Mouse (Mus musculus): ENCODE measurements around the gene Antxr2. TPM values are rescaled to one million over a fixed set of nuclear protein-coding genes. Genes with fewer than 3 reads are reported as not detected.

Antxr2 gene
- polyA plus RNA-seq, 1 experiment from 2014 or later = 34.1 TPM

DNA sequence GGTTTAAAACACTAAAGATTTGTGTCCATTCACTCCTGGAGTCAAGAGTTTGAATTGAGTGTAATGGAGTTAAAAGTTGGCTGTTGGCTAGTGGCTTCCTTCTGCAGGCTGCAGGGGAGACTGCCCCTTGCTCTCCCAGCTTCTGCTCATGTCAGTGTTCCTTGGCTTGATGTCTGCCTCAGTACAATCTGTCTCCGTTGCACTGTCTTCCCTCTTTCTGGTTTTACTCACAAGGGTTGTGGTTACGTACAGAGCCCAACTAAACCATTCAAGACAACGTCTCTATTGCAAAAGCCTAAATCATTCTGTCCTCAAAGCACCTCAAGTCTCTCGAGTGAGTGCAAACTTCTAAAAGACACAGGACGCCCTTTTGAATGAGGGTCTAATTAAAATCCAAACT lies 73.3 kb downstream of the Antxr2 start:
- Histone ChIP-seq H3K27me3 (no peaks in the 10 kb centered on the region), H3K36me3 (peaks cover 8% of the 10 kb centered on the region; the same call in 1 of the 2 replicates), H3K27ac (no peak overlapping the region), H3K4me1 (0 out of 2 replicates have a peak, but pooled peaks cover 6% of the 10 kb centered on the region), H3K9ac (no peak overlapping the region), H3K9me3 (no peaks in the 10 kb centered on the region), H3K4me3 (no peak overlapping the region), H3K4me2 (no peak overlapping the region)
- 86% methylated on average over 5 of the region's 5 CpGs for WGBS
- no peak for ATAC-seq (ENCODE audit: borderline replicate concordance, extremely low read depth, low FRiP score, low TSS enrichment)

GRCm38 (mm10) chr5:97954193-97954772 lies 76.6 kb downstream of the Antxr2 start:
- H3K36me3 ChIP-seq = no peaks in the 10 kb centered on the region
- 82% methylated on average over 5 of the region's 5 CpGs for WGBS

DNA sequence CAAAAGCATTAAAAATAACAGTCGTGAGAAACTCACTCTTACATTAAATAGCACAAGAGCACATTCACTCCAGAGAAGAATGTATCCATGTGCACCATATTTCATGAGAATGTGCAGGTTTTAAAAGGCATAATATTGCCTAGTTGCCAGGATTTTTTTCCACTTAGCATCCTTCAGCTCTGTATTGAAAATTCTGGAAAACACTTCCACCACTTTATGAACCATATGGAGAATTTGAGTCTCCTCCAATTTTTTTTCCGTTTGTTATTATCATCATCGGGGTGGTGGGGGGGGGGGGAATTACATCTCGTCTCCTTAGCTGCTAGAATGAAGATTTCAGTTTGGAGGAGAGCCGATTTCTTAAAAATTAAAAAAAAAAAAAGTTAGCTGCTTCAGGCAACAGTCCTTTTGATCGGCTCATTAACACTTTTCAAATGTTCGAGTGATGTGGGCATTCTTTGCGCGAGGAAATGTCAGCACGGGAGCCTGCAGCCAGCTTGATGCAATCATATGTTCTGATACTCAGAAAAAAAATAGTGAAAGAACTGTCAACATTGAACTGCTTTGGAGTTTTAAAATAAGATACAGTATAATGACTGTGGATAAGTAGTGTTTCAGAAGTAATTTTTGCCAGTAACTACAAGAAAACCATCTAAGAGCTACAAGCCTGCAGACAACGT lies 77.5 kb downstream of the Antxr2 start:
- Histone ChIP-seq H3K27ac (no peak overlapping the region), H3K9me3 (no peaks in the 10 kb centered on the region), H3K4me1 (0 out of 2 replicates have a peak, but pooled peaks cover 6% of the 10 kb centered on the region), H3K36me3 (no peaks in the 10 kb centered on the region), H3K27me3 (no peaks in the 10 kb centered on the region), H3K9ac (no peak overlapping the region), H3K4me2 (no peak overlapping the region), H3K4me3 (no peak overlapping the region)
- ATAC-seq (ENCODE audit: borderline replicate concordance, extremely low read depth, low FRiP score, low TSS enrichment) = no peak
- 51% methylated on average over 11 of the region's 11 CpGs for WGBS

More at GRCm38 (mm10) chr5:97954193-97954772, 76.6 kb downstream of the Antxr2 start:
- Histone ChIP-seq H3K27me3 (no peaks in the 10 kb centered on the region), H3K4me2 (no peak overlapping the region), H3K9ac (no peak overlapping the region), H3K9me3 (no peaks in the 10 kb centered on the region), H3K4me1 (0 out of 2 replicates have a peak, but pooled peaks cover 6% of the 10 kb centered on the region), H3K27ac (no peak overlapping the region), H3K4me3 (no peak overlapping the region)
- no peak for ATAC-seq (ENCODE audit: borderline replicate concordance, extremely low read depth, low FRiP score, low TSS enrichment)

GRCm38 (mm10) chr5:97947261-97947660 lies 83.6 kb downstream of the Antxr2 start:
- H3K9me3 ChIP-seq = no peaks in the 10 kb centered on the region
- H3K27ac ChIP-seq = no peak overlapping the region
- H3K27me3 ChIP-seq = no peaks in the 10 kb centered on the region
- no peak overlapping the region for H3K4me3 ChIP-seq
- 77% methylated on average over 3 of the region's 3 CpGs for WGBS
- peaks cover 9% of the 10 kb centered on the region for H3K36me3 ChIP-seq
- no peak for ATAC-seq (ENCODE audit: borderline replicate concordance, extremely low read depth, low FRiP score, low TSS enrichment)
- no peak overlapping the region for H3K4me2 ChIP-seq
- no peaks in the 10 kb centered on the region for H3K4me1 ChIP-seq
- H3K9ac ChIP-seq = no peak overlapping the region

DNA sequence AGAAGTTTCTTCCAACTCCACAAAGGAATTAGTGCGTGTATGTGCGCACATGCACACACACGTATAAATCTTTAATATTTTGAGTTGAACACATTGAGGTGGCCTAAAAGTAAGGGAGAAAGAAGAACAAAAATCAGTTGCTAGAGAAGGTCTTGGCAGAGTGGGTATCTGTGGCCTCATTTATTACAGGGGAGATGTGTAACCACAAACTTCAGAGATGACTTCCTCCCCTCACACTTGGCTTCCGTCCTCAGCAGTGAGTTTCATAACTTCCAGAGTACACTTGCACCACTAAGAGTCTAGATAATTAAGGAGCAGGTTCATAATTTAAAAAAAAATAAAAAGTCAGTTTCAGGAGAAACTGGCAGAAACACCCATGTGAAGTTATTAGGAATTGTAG lies 84.6 kb downstream of the Antxr2 start:
- WGBS = 80% methylated on average over 4 of the region's 4 CpGs

DNA sequence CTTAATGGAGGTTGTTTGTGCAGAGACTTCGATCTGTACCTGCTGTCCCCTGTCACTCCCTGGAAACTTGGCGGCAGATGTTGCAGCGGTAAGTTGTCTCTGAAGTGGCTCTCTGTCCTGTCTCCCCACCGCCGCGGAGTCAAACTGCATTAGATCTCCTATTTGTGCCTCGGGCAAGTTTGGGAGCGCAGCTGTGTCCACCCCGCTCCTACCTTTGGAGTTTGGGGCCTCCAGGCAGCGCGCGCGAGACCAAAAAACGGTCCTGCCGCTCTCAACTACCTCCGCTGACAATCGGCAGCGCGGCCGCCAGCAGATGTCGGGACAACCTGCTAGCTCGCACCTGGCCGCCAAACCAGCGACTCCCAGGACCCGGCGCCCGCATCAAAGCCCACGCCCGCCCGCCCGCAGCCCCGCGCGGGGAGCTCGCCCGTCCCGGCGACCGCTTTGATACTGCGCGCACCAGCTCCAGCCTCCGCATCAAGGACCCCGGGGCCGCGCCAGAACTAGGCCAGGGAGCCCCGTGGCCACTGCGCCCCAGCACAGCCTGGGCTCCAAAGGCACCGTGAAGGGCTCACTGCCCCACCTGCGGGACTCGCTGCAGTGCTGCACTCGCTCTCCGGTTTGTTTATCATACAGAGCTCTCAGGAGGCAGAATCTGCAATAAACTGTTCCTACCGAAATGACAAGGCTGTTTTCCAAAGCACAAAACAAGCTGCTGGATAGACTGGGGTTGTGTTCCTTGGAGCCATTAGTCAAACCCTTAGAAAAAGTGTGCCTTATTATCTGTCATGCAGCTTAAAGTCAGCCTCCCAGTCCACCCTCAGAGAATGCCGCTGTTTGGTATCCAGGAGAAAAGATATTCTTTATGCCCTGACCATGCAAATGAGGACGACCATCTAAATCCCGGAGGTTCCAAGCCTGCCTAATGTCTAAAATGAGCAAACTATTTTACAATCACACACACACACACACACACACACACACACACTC lies 95.4 kb downstream of the Antxr2 start:
- H3K27ac ChIP-seq = no peak overlapping the region
- 9% methylated on average over 56 of the region's 56 CpGs for WGBS
- H3K4me1 ChIP-seq = no peaks in the 10 kb centered on the region; the same call in 1 of the 2 replicates
- no peaks in the 10 kb centered on the region for H3K36me3 ChIP-seq
- ATAC-seq (ENCODE audit: borderline replicate concordance, extremely low read depth, low FRiP score, low TSS enrichment) = peak; percentile 59; the same call in 1 of the 2 replicates
- H3K4me2 ChIP-seq = peak overlapping the region; percentile 87
- no peaks in the 10 kb centered on the region for H3K9me3 ChIP-seq
- H3K4me3 ChIP-seq = peak overlapping the region; percentile 43
- H3K27me3 ChIP-seq = no peaks in the 10 kb centered on the region
- 0 out of 2 replicates have a peak overlapping the region, but pooled peaks have one; percentile 5 for H3K9ac ChIP-seq

More for the DNA sequence above, 84.6 kb downstream of the Antxr2 start:
- Histone ChIP-seq H3K4me1 (no peaks in the 10 kb centered on the region), H3K27me3 (no peaks in the 10 kb centered on the region), H3K4me2 (no peak overlapping the region), H3K27ac (no peak overlapping the region), H3K9ac (no peak overlapping the region), H3K36me3 (peaks cover 9% of the 10 kb centered on the region), H3K4me3 (no peak overlapping the region), H3K9me3 (no peaks in the 10 kb centered on the region)
- ATAC-seq (ENCODE audit: borderline replicate concordance, extremely low read depth, low FRiP score, low TSS enrichment) = no peak

GRCm38 (mm10) chr5:97917654-97918053 lies 113.2 kb downstream of the Antxr2 start:
- H3K4me2 ChIP-seq = no peak overlapping the region
- no peak overlapping the region for H3K27ac ChIP-seq
- no peak overlapping the region for H3K4me3 ChIP-seq
- no peaks in the 10 kb centered on the region for H3K4me1 ChIP-seq
- WGBS = 44% methylated on average over 11 of the region's 11 CpGs
- no peaks in the 10 kb centered on the region for H3K27me3 ChIP-seq
- H3K36me3 ChIP-seq = no peaks in the 10 kb centered on the region
- no peak overlapping the region for H3K9ac ChIP-seq
- ATAC-seq (ENCODE audit: borderline replicate concordance, extremely low read depth, low FRiP score, low TSS enrichment) = no peak
- H3K9me3 ChIP-seq = no peaks in the 10 kb centered on the region

- ATAC-seq (ENCODE audit: borderline replicate concordance, extremely low read depth, low FRiP score, low TSS enrichment) = no peak
- H3K4me1 ChIP-seq = no peaks in the 10 kb centered on the region
- no peak overlapping the region for H3K27ac ChIP-seq
- no peak overlapping the region for H3K4me2 ChIP-seq
- no peak overlapping the region for H3K9ac ChIP-seq
- no peaks in the 10 kb centered on the region for H3K36me3 ChIP-seq
- no peaks in the 10 kb centered on the region for H3K27me3 ChIP-seq
- no peak overlapping the region for H3K4me3 ChIP-seq
- WGBS = 67% methylated on average over 2 of the region's 2 CpGs
- no peaks in the 10 kb centered on the region for H3K9me3 ChIP-seq
These were observed 116.0 kb downstream of the Antxr2 start for GRCm38 (mm10) chr5:97914890-97915289.

DNA sequence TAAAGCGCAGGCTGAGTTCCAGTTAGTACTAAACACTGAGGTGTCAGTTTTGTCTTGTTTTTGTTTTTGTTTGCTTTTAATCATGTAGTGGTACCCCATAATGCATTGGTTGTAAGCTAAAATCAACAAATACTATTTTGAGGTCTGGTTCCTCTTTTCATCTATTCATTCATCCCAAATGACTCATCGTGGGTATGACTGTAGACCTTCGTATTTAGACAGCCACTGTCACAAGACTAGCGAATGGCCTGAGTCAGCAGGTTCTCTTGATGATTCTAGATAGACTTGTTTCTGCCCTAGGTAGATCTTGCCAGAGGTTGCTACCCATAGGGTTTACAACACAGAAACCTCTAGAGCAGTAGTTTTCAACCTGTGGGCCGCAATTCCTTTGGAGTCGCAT lies 116.9 kb downstream of the Antxr2 start:
- Histone ChIP-seq H3K9me3 (no peaks in the 10 kb centered on the region), H3K36me3 (no peaks in the 10 kb centered on the region), H3K27ac (no peak overlapping the region), H3K4me3 (no peak overlapping the region), H3K4me2 (no peak overlapping the region), H3K4me1 (no peaks in the 10 kb centered on the region), H3K9ac (no peak overlapping the region), H3K27me3 (no peaks in the 10 kb centered on the region)
- WGBS = 92% methylated on average over 6 of the region's 6 CpGs
- ATAC-seq (ENCODE audit: borderline replicate concordance, extremely low read depth, low FRiP score, low TSS enrichment) = no peak

DNA sequence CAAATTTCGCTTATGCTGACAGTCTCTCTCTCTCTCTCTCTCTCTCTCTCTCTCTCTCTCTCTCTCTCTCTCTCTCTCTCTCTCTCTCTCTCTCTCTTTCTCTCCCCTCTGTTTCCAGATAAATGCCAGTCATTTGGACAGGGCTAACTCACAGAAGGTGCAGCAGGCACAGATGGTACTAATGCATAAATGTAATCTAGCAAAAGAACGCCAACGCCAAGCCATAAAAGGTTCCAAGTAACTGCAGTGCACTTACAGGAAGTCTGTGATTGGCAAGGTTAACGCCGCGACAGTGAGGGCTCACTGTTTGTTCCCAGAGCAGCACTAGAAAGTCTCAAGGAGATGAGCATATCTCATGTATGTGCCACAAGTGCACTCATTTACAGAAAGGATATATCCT lies 123.4 kb downstream of the Antxr2 start:
- Histone ChIP-seq H3K9me3 (no peaks in the 10 kb centered on the region), H3K4me1 (no peaks in the 10 kb centered on the region), H3K27me3 (no peaks in the 10 kb centered on the region), H3K27ac (no peak overlapping the region), H3K9ac (no peak overlapping the region), H3K4me2 (no peak overlapping the region), H3K36me3 (no peaks in the 10 kb centered on the region), H3K4me3 (no peak overlapping the region)
- WGBS = 79% methylated on average over 6 of the region's 6 CpGs
- no peak for ATAC-seq (ENCODE audit: borderline replicate concordance, extremely low read depth, low FRiP score, low TSS enrichment)

- H3K27me3 ChIP-seq = no peaks in the 10 kb centered on the region
- H3K36me3 ChIP-seq = no peaks in the 10 kb centered on the region
- H3K9ac ChIP-seq = no peak overlapping the region
- WGBS = 80% methylated on average over 13 of the region's 13 CpGs
- no peak for ATAC-seq (ENCODE audit: borderline replicate concordance, extremely low read depth, low FRiP score, low TSS enrichment)
- H3K9me3 ChIP-seq = no peaks in the 10 kb centered on the region
- H3K4me2 ChIP-seq = no peak overlapping the region
- no peaks in the 10 kb centered on the region for H3K4me1 ChIP-seq
- H3K4me3 ChIP-seq = no peak overlapping the region
- H3K27ac ChIP-seq = no peak overlapping the region
These were observed 124.1 kb downstream of the Antxr2 start for GRCm38 (mm10) chr5:97906537-97907266.

Data from lung, embryonic 15.5 days (tissue).